ENCODE assay signal across 18 mouse cellular contexts in the genomic region with DNA sequence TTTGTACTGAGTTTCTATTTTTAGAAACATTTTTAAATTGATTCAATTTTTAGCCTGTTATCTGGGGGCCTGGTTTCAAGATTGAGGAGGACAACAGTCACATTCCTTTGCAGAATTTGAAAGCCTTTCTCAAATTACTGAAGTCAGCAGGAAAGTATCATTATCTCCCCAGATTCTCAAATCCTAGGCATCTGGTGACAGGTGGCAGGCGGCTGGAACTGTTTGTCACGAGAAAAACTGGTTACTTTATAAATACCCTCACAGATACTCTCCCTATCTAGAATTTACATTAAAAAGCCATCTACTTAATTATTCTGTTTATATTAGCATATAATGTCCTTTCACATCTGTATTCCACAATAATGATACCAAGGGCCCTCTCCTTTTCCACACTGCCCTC. TPM values are rescaled to one million over a fixed set of nuclear protein-coding genes. Genes with fewer than 3 reads are reported as not detected.
A peak's percentile ranks its signal among the peaks of the same experiment; 100 is the strongest.
DNase-seq lines count a peak whose midpoint lies in the region; ATAC-seq and TF ChIP-seq lines count a peak whose summit lies in the region.
"Had no signal": no experiment of that assay in that cellular context is flagged by ENCODE, and none has a peak within 500 bp of the region (broad histone marks: within the 10 kb centered on the region; RNA-seq: fewer than 3 reads in every experiment).

No protein-coding gene starts in this region.

- peaks cover 5% of the 10 kb centered on the region for H3K4me1 ChIP-seq in heart, adult 2 months (ENCODE audit: control insufficient read depth, insufficient read depth, low read length)
- H3K4me1 ChIP-seq in heart, embryonic 14.5 days (ENCODE audit: control insufficient read depth in 2 of 2, insufficient read depth in 2 of 2, low read length in 2 of 2), result peaks cover 7 to 24% of the 10 kb centered on the region in 2 experiments
- H3K4me1 ChIP-seq: embryonic facial prominence, embryonic 15.5 days; forebrain, embryonic 10.5 days; hindbrain, embryonic 10.5 days; intestine, embryonic 15.5 days had no signal

- no peak for DNase-seq in heart, adult 2 months
- no peak for DNase-seq in heart, postnatal 10 days
- no peak for DNase-seq in heart, postnatal 36 days
- DNase-seq in layer of hippocampus, adult 2 months (ENCODE audit: low spot score in 2 of 2), result no peak
- DNase-seq in layer of hippocampus, adult 9-10 months (ENCODE audit: low spot score), result no peak
- DNase-seq: adrenal gland, adult 2 months; adrenal gland, postnatal 25 days; cerebellum, adult 18-20 months; cerebellum, adult 9-11 months; cerebellum, postnatal 36 days had no signal

- WGBS in heart, adult 2 months, result 57% methylated on average over 2 of the region's 2 CpGs
- WGBS in heart, embryonic 14.5 days, result 24% methylated on average over 2 of the region's 2 CpGs

- TF ChIP-seq CTCF in heart, adult 2 months (IDR thresholded peaks at IDR 0.05), result no peak
- no peak for TF ChIP-seq CTCF in layer of hippocampus, adult 2 months (conservative IDR thresholded peaks at IDR 0.05)

- no peaks in the 10 kb centered on the region for H3K27me3 ChIP-seq in heart, adult 2 months (ENCODE audit: control insufficient read depth, insufficient read depth, low read length)
- H3K27me3 ChIP-seq in heart, embryonic 14.5 days (ENCODE audit: control insufficient read depth, insufficient read depth, low read length), result no peaks in the 10 kb centered on the region
- H3K27me3 ChIP-seq: embryonic facial prominence, embryonic 15.5 days; intestine, embryonic 15.5 days had no signal

- no peak for TF ChIP-seq POLR2A in heart, adult 2 months (IDR thresholded peaks at IDR 0.05; ENCODE audit: insufficient read depth, low read depth, low read length)

- no peak overlapping the region for H3K4me3 ChIP-seq in heart, adult 2 months
- no peak overlapping the region for H3K4me3 ChIP-seq in heart, embryonic 14.5 days (ENCODE audit: control insufficient read depth in 1 of 2, insufficient read depth in 1 of 2, low read depth in 1 of 2, low read length in 2 of 2)
- H3K4me3 ChIP-seq in layer of hippocampus, adult 2 months, result no peak overlapping the region
- H3K4me3 ChIP-seq: embryonic facial prominence, embryonic 15.5 days; erythroblast, embryonic 14.5 days; forebrain, embryonic 10.5 days; hindbrain, embryonic 10.5 days; intestine, embryonic 15.5 days had no signal

- no peak overlapping the region for H3K9ac ChIP-seq in heart, adult 2 months (ENCODE audit: low read depth, low read length)
- no peak overlapping the region for H3K9ac ChIP-seq in heart, embryonic 14.5 days (ENCODE audit: low read length)
- H3K9ac ChIP-seq: embryonic facial prominence, embryonic 15.5 days; hindbrain, embryonic 14.5 days; intestine, embryonic 15.5 days had no signal

- H3K79me2 ChIP-seq in heart, adult 2 months (replicated peaks; ENCODE audit: control insufficient read depth, insufficient read depth, low read length), result no peaks in the 10 kb centered on the region

- no peaks in the 10 kb centered on the region for H3K9me3 ChIP-seq in heart, embryonic 14.5 days (ENCODE audit: control insufficient read depth, low read length)
- H3K9me3 ChIP-seq: embryonic facial prominence, embryonic 15.5 days; forebrain, embryonic 10.5 days; hindbrain, embryonic 10.5 days; intestine, embryonic 15.5 days had no signal

- H3K36me3 ChIP-seq in heart, adult 2 months (ENCODE audit: control insufficient read depth, insufficient read depth, low read length), result peaks cover 16% of the 10 kb centered on the region
- peaks cover 36% of the 10 kb centered on the region for H3K36me3 ChIP-seq in heart, embryonic 14.5 days (ENCODE audit: control insufficient read depth, insufficient read depth, low read length)
- H3K36me3 ChIP-seq: embryonic facial prominence, embryonic 15.5 days; forebrain, embryonic 10.5 days; hindbrain, embryonic 10.5 days; intestine, embryonic 15.5 days had no signal

- intact Hi-C loops in heart, adult 2 months (cut with DNase I), result no loop called here
- intact Hi-C loops in heart, postnatal 10 days (cut with DNase I), result no loop called here
- intact Hi-C loops in heart, postnatal 36 days (cut with DNase I), result no loop called here

- H3K4me2 ChIP-seq in heart, embryonic 14.5 days (ENCODE audit: low read length), result no peak overlapping the region
- H3K4me2 ChIP-seq: embryonic facial prominence, embryonic 15.5 days; hindbrain, embryonic 14.5 days; intestine, embryonic 15.5 days had no signal

- ATAC-seq in heart, embryonic 14.5 days (ENCODE audit: insufficient number of reproducible peaks, insufficient read depth, low FRiP score, low read depth), result no peak
- ATAC-seq: forebrain, embryonic 14.5 days had no signal

- peak overlapping the region; percentile 73 for H3K27ac ChIP-seq in heart, adult 2 months
- H3K27ac ChIP-seq in heart, embryonic 14.5 days (replicated peaks in 1 of 2; ENCODE audit: control insufficient read depth in 1 of 2, insufficient read depth in 1 of 2, low read depth in 2 of 2, low read length in 2 of 2), result peak overlapping the region; percentile 41 to 80; a peak in 3 of 4 replicates
- 0 out of 2 replicates have a peak overlapping the region, but pooled peaks have one; percentile 14 for H3K27ac ChIP-seq in layer of hippocampus, adult 2 months
- H3K27ac ChIP-seq: embryonic facial prominence, embryonic 15.5 days; forebrain, embryonic 10.5 days; hindbrain, embryonic 10.5 days; hindbrain, embryonic 14.5 days; intestine, embryonic 15.5 days had no signal

- TF ChIP-seq EP300 in heart, adult 2 months (IDR thresholded peaks at IDR 0.05; ENCODE audit: insufficient read depth, low read depth, low read length), result no peak

RNA-seq across cellular contexts. Expression of gene Ccdc141, which starts 56.1 kb away (rescaled TPM):
- total RNA-seq in heart, adult 2 months (2021), result 100 to 1,000 TPM; 182 to 189 TPM
- polyA plus RNA-seq in heart, adult 2 months (2012; rRNA removed), result 35.6 and 50.8 TPM in 2 replicates
- total RNA-seq in heart, postnatal 10 days (2021), result 100 to 1,000 TPM; 185 to 219 TPM
- 189 and 213 TPM in 2 replicates for polyA plus RNA-seq in heart, embryonic 14.5 days (2014; fragmentation: Nextera tagmentation; extraction: Ambion mirVana)
- total RNA-seq in heart, postnatal 36 days (2021), result 100 to 1,000 TPM; 196 to 201 TPM
- total RNA-seq in layer of hippocampus, adult 2 months (2021), result 10 to 100 TPM; 17.1 to 27.7 TPM

Comparison
In these comparisons a context has a peak if more than half of its experiments do, and no peak if none do; other contexts are left out.
1. H3K27ac ChIP-seq: peak in every context shown above with its lines; median percentile 73 in heart, adult 2 months; 60 in heart, embryonic 14.5 days; 14 in layer of hippocampus, adult 2 months.
2. RNA of gene Ccdc141, which starts 56.1 kb away (total RNA-seq): 185 to 219 TPM in heart, postnatal 10 days, 196 to 201 TPM in heart, postnatal 36 days and 182 to 189 TPM in heart, adult 2 months; 17.1 to 27.7 TPM in layer of hippocampus, adult 2 months; every median in the first group is over 4 times any median in the second.